Mouse (Mus musculus) frontal cortex, adult (tissue): ENCODE measurements at regions not wholly inside any gene's neighbourhood (a gene's known extent, or its start where the extent isn't known, plus 50 kb on each side); places are given as distances from the start of the nearest gene placed in this dataset.

Experiments
- ATAC-seq: cut with Nextera tagmentation; 2 replicates; pipeline ENCODE4 v1.9.2; 2017; ENCODE audit warnings: mild to moderate bottlenecking, moderate library complexity, mixed read lengths; ENCODE audit not compliant: low TSS enrichment

DNA sequence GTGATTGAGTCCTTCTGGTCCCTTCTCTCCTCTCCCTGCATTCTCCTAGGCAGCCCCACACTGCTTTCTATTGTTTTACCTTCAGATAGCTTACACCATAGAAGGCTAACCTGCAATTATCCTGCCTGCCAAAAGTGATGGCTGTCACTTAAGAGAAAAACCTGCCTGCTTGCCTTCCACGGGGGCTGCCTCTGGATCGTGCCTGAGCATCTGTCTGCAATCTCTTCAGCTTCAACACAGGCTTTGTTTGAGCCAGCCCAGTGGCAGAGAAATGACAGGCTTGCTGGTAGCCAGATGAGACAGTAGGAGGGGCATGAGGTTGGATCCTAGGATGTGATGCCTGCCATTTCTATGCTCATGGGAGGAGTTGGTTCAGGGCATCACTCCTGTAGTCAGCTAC is 345.2 kb upstream of the Tshz3 start:
- ATAC-seq = no peak

DNA sequence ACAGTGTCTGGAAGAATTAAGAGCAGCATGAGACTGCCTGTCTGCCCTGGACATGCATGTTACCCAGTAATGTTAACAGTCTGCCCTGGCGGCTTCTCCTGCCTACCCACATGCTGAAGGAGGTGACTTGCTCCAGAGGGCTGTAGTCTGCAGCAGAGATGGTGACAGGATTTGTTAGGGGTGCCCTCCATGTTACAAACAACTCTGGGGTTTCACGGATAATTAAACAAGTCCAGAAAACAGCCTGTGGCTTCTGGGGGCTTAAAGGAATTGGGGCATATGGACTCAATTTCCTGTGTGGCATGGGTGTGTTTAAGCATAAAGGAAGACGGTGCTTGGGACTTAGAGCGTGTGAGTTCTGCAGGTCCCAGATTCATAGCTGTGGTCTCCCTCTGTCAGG is 347.3 kb upstream of the Tshz3 start:
- no peak for ATAC-seq

DNA sequence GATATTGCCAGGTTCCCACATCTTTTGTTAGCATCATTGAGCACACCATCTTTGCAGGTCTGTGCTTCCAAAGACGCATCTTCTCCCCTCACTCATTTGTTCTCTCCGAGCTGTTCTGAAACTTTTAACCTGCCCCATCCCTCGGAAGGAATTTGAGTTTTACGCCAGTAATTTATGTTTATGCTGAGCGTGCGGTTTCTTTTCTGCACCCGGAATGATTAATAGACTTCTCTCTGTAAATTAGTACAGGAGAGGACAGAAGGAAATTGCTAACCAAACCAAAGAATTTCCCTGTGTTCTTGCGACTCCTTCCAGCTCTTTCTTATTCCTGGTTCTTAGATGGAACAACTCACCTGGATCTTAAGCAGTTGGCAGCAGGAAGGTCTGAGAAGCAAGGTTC is 349.7 kb upstream of the Tshz3 start:
- no peak for ATAC-seq

DNA sequence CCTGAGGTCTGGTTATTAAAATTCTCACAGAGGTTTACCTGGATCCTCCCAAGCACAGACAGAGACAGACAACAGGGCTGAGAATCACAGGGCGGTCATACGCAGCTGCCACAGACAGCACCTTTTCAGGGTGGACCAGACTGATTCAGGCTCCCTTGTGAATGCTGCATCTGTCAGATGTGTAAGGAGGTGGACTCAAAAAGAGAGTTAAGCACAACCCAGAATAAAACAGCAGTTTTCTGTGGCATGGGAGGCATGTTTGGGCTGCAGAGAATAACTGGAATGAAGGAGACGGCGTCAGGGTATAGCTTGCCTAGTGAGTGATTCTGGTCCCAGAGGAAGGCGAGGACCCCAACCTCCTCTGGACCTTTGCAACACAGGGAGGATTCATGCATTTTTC is 363.1 kb upstream of the Tshz3 start:
- ATAC-seq = peak; percentile 70

- no peak for ATAC-seq
Measured at GRCm38 (mm10) chr7:36334091-36334490, 363.8 kb upstream of the Tshz3 start.

DNA sequence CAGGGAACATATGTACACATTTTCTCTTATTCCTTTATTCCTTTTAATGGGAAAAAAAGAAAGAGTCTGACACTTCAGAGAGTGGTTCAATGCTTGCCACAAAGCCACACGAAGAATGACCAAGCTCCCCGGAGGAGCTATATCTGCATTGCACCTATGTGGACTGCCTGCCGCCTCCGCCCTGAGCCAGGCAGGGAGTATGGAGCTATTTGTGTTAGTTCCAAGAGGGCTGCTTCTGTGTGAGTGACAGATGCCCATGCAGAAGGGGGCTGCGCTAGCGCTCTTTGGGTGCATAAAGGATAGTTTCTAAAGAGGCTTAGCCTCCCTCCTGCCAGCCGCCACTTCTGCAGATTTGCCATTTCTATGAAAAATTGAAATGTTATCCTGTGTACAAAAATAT is 365.3 kb upstream of the Tshz3 start:
- ATAC-seq = peak; percentile 56

DNA sequence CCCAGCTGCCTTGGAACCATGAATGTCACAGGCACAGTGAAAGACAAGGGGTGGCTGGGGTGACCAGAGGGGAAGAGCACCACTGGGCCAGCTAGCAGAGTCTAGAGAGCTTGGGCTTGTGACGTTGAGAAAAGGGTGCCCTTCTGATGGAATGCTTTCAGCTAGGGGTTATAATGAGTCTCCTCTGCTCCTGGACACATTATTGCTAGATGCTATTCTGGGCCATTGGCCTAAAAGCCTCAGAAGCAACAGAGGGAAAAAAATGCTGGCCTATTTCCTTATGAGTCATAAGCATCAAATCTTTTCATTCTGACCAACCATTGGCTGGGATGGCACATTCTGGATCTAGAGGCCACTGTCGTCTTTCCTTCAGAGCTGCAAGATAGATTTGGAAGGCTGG is 369.8 kb upstream of the Tshz3 start:
- no peak for ATAC-seq

- ATAC-seq = no peak
Measured at GRCm38 (mm10) chr7:36324035-36324434, 373.9 kb upstream of the Tshz3 start.

GRCm38 (mm10) chr7:36322181-36322580 is 375.7 kb upstream of the Tshz3 start:
- no peak for ATAC-seq

DNA sequence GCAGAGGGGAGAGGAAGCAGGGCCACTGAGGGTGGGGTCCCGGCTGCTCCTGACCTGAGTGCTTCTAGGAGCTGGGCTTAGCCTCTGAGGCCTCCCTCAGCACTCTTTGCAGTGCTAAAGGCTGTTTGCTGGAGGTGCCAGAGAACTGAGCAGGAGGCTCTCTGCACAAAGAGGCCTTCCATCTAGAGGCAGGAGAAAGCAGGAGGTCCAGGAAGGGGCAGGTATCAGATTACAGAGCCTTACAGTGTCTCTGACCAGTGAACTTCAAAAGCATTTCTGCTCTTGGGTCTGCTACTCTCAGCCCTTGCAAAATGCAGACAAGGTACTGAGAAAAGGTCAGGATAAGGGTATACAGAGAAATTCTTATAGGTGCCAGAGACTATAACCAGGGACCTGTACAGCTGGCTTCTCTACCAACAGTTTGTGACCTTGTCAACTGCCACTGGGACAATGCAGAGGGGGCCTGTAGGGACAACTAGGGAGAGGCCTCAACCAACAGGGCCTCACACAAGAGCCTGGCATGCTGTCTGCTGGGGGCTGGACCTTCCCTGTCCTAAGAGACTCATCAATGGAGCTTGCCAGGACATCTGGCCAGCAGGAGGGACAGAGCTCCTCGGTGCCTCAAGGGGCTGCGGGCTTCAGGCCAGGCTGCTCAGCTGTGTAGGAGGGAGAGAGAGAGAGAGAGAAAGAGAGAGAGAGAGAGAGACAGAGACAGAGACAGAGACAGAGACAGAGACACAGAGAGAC is 380.3 kb upstream of the Tshz3 start:
- no peak for ATAC-seq

DNA sequence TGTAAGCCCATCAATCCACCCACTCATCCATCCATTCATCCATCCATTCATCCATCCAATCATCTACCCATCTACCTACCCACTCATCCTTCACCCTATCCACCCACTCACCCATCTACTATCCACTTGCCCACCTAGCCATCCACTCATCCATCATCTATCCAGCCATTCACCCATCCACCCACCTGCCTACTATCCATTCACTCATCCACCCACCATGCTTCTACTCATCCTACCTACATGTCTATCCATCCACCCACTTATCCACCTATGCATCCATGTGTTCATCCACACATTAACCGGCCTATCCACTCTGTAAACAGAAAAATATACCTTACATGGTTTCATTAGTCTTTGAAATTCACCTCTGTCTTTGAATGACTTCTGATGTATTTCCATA is 384.2 kb upstream of the Tshz3 start:
- no peak for ATAC-seq

DNA sequence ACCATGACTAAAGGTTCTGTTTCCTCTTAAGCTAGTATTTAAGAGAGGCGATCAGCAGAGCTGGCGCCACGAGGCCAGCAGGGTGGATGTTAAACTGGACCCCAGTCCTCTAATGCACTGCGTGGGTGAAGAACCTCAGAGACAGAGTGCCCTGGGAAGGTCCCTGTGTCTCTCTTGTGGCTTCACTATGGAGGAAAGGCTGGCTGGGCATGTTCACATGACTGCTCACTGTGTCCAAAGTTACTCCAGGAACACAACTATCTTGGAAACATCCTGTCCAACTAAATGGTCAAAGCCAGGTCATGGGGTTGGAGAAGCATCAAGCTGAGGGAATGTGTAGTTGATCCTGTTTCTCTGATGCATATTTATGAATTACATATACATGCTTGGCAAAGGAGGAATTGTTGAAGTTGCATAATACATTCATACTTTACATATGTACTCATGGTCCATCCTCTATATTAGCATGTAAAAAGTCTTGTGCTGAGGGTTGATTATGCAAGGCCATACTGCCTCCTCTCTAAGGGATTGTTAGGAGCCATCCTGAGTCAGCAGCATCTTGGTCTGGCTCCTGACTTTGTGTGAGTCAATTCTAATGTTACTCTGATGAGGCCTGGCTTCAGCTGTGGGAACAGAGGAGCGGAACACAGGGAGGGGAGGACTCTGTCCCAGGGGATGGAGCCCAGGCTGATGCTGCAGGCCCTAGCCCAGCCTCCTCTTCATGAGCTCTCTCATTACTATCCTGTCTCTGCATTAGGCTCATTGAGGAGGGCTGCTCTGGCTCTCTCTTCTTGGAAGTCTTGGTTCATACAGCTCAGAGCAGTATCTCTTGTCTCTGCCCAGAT is 387.9 kb upstream of the Tshz3 start:
- no peak for ATAC-seq

DNA sequence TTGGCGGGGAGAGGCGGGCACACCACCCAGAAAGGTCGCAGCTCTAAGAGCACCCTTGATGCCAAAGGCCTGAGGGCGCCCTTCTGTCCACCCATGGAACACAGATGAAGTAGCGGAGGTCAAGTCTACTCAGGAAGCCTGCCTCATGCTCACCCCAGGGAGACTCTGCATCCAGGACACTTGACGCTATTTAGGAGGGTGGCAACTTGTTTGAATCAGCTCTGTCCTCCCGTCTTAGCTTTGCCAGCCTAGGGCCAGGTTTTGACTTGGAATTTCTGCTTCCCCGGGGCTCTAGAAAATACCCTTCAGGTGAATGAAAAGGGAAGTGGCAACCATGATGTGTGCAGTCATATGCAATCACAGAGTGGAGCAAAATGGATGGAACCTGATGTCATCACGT is 389.2 kb upstream of the Tshz3 start:
- no peak for ATAC-seq

DNA sequence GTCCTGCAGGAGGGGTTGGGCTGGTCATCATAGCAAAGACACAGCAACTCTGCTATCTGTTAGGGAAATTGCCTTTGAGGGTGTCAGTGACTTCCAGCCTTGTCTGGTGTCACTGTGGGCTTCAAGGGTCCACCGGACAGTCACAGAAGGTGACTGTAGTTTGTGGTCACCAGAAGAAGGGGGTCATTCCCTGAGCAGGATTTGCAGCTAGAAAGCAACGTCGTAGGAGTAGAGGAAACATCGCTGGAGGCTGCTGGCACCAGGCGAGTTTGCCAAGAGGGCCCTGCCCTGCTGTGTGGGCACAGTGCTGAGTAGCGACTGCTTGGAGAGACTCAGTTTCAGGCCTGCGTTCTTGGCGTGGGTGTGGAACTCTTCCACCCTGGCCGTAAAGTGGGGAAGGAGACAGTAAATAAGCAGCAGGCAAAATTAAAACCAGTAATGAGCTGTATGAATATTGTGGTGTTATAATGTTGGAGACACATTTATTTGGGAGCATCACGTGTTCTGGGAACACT is 389.8 kb upstream of the Tshz3 start:
- no peak for ATAC-seq

GRCm38 (mm10) chr7:36277275-36277674 is 420.6 kb upstream of the Tshz3 start:
- ATAC-seq = no peak

- no peak for ATAC-seq
Measured at GRCm38 (mm10) chr7:36268966-36269365, 429.0 kb upstream of the Tshz3 start.

DNA sequence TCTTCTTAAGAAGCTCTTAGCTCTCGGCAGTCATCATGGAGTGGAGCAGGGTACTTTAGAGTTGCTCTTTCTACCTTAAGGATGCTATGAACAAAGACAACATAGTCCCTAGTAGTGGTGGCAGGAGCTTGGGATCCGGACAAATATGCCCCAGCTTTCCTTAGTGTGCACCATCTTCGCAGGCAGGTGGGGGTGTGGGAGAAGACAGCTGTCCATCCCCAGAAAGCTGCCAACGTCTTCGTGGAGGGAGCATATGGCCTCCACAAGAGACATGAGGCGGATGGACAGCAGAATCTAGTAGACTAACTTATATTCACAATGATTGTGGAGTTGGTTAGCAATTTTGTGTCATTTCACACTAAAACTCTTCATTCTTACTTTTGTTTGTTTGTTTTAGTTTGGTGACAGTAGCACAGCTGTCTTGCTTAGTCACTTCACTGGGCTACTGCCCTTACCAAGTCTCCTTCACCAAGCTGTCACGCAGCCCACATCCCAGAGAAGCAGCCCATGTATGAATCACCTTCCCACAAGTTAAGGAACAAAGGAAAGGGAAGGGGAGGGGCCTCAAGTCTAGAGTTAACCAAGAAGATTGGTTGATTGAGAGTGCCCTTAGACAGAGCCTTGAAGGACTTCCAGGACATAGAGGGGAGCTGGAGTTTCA is 432.6 kb upstream of the Tshz3 start:
- ATAC-seq = peak; percentile 16; the same call in 1 of the 2 replicates

DNA sequence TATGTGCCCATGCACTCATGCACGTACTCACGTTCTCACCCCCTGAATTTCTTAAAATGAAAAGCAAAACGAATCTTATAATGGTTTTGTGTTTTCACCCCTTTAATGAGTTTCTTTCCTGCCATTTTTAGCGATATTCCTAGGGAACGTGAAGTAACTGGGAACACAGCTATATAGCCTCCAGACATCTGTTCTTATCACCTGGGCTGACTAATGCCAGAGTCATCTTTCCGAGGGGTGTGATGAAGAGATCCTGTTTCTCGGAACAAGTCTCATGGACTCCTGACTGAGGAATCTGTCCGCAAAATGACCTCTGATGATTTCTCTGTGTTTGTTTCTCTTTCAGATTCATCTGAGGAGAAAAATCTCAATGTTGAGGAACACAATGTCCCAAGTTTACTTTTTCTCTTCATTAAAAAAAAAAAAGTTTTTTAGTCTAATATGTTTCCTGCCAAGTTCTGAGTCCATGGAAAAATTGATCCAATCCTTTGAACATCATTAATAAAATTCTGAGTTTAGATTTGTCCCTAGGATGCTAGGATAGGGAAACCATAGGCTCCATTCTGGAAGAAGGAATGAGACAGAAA is 435.7 kb upstream of the Tshz3 start:
- no peak for ATAC-seq

DNA sequence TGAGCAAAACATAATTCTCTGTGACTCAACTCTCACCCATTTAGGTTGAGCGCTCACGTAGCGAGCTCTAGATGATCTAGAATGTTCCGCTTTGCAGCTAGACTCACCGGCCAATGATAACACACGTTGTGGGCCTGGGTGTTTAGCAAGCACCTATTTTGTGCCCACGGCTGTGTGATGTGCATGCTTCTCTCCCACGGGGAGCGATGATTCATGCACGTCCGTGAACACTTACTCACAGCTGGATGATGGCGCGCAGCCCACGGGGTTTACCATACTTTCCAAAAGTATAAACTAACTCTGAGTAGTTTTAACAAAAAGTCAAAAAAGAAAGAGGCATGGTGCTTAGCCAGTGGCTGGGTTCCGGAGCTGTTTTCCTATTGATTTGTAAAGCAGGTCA is 440.8 kb upstream of the Tshz3 start:
- ATAC-seq = peak; percentile 73

DNA sequence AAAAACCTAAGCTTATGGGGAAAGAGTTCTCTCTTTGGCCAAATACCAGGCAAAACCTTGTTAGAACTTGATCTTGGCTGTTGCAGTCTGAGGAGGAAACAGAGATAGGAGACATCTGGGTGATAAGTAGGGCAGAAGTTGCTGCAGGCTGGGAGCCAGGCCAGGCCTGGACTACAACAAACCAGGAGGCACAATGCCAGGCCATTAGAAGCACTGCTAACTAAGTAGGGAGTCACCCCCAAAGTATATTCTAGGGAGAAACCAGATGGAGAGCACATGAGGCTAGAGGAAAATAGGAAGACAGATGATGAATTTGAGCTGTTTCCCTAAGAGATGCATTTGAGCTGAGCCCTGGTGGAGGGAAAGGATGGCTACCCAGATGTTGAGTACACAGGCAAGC is 444.6 kb upstream of the Zfp507 start:
- no peak for ATAC-seq

- no peak for ATAC-seq
Measured at GRCm38 (mm10) chr7:36236673-36237072, 433.9 kb upstream of the Zfp507 start.

DNA sequence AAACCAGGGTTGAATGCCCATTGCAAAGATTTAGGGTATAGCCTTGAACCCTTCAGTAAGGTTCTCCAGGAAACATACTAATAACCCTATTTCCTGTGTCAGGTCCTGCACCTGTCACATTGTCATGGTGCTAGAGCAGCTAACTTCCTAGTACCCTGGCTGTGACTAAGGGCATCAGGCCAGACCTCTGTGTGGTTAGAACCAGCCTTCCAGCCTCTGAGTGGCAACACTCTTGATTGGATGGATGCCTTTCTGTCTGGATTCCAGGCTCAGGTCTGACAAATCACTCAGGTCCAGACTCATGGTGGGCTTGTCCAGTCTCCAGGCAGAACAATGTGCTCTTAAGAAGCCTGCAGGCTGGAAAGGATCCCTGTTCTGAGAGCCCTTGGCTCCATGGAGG is 426.2 kb upstream of the Zfp507 start:
- no peak for ATAC-seq
